26 mouse cellular contexts compared by ENCODE assay signal in the genomic region with DNA sequence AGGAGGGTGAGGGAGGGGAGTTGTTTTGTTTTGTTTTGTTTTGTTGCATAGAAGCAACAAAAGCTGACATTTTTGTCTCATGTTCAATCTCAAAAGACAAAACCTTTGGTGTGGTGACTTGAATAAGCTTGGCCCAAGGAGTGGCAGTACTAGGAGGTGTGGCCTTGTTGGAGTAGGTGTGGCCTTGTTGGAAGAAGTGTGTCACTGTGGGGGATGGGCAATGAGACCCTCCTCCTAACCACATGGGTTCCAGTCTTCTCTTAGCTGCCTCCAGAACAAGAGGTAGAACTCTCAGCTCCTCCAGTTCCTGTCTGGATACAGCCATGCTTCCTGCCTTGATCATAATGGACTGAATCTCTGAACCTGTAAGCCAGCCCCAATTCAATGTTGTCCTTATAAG. TPM values are rescaled to one million over a fixed set of nuclear protein-coding genes. Genes with fewer than 3 reads are reported as not detected.
DNase-seq lines count a peak whose midpoint lies in the region; ATAC-seq and TF ChIP-seq lines count a peak whose summit lies in the region.
"Had no signal": no experiment of that assay in that cellular context is flagged by ENCODE, and none has a peak within 500 bp of the region (broad histone marks: within the 10 kb centered on the region; RNA-seq: fewer than 3 reads in every experiment).

No protein-coding gene starts in this region.

- H3K4me2 ChIP-seq in midbrain, embryonic 16.5 days (ENCODE audit: low read length): no peak overlapping the region
- H3K4me2 ChIP-seq: embryonic facial prominence, embryonic 13.5 days; embryonic facial prominence, embryonic 15.5 days; forebrain, embryonic 12.5 days had no signal

- no peak overlapping the region for H3K4me3 ChIP-seq in thymus, adult 2 months (ENCODE audit: control insufficient read depth, insufficient read depth, low read length)
- H3K4me3 ChIP-seq in midbrain, embryonic 16.5 days (ENCODE audit: low read depth, low read length): no peak overlapping the region
- H3K4me3 ChIP-seq: embryonic facial prominence, embryonic 13.5 days; embryonic facial prominence, embryonic 15.5 days; erythroblast, embryonic 14.5 days; forebrain, embryonic 10.5 days; forebrain, embryonic 12.5 days had no signal

- H3K27me3 ChIP-seq in thymus, adult 2 months (ENCODE audit: control insufficient read depth, insufficient read depth, low read length): no peaks in the 10 kb centered on the region
- H3K27me3 ChIP-seq in midbrain, embryonic 16.5 days (ENCODE audit: control insufficient read depth, insufficient read depth, low read depth, low read length): no peaks in the 10 kb centered on the region
- H3K27me3 ChIP-seq: embryonic facial prominence, embryonic 13.5 days; embryonic facial prominence, embryonic 15.5 days; forebrain, embryonic 12.5 days; Patski had no signal

- H3K27ac ChIP-seq in thymus, adult 2 months (ENCODE audit: control insufficient read depth, insufficient read depth, low read length): no peak overlapping the region
- no peak overlapping the region for H3K27ac ChIP-seq in midbrain, embryonic 16.5 days (ENCODE audit: low read length)
- H3K27ac ChIP-seq: embryonic facial prominence, embryonic 13.5 days; embryonic facial prominence, embryonic 15.5 days; forebrain, embryonic 10.5 days; forebrain, embryonic 12.5 days had no signal

- TF ChIP-seq CTCF in thymus, adult 2 months (IDR thresholded peaks at IDR 0.05; ENCODE audit: borderline replicate concordance, control insufficient read depth, extremely low read depth, insufficient read depth, low read length, poor library complexity): no peak

- H3K4me1 ChIP-seq in thymus, adult 2 months (replicated peaks; ENCODE audit: control insufficient read depth, insufficient read depth, low read length): 0 out of 2 replicates have a peak, but pooled peaks cover 2% of the 10 kb centered on the region
- peaks cover 5% of the 10 kb centered on the region; the same call in 1 of the 2 replicates for H3K4me1 ChIP-seq in midbrain, embryonic 16.5 days (ENCODE audit: control insufficient read depth, insufficient read depth, low read length)

- no peak for ATAC-seq in midbrain, embryonic 16.5 days
- ATAC-seq: activated CD4-positive, CD25-positive, alpha-beta regulatory T cell, adult 4 months; forebrain, embryonic 14.5 days; forebrain, embryonic 16.5 days; Patski had no signal

- DNase-seq in thymus, postnatal 0 days (ENCODE audit: low spot score): peak; percentile 33
- no peak for DNase-seq in thymus, postnatal 25 days
- peak; percentile 25 for DNase-seq in thymus, postnatal 4 days
- no peak for DNase-seq in thymus, adult 2 months
- DNase-seq in R1 (ENCODE audit: low read depth, low spot score): peak; percentile 55
- DNase-seq in cerebellum, postnatal 14 days: no peak
- DNase-seq: adrenal gland, adult 8-10 months; adrenal gland, postnatal 14 days; adrenal gland, postnatal 36 days; cerebellum, adult 11-12 months; cerebellum, adult 2 months; cerebellum, adult 9-10 months; cerebellum, postnatal 10 days; cerebellum, postnatal 36 days; embryo, embryonic 11 days had no signal

- no peak for TF ChIP-seq POLR2A in thymus, adult 2 months (IDR thresholded peaks at IDR 0.05; ENCODE audit: control insufficient read depth, extremely low read depth, insufficient read depth, low read length, poor library complexity)

- no peaks in the 10 kb centered on the region for H3K9me3 ChIP-seq in midbrain, embryonic 16.5 days (replicated peaks; ENCODE audit: control insufficient read depth, low read length, poor library complexity, severe bottlenecking)
- H3K9me3 ChIP-seq: embryonic facial prominence, embryonic 13.5 days; embryonic facial prominence, embryonic 15.5 days; forebrain, embryonic 10.5 days; forebrain, embryonic 12.5 days; G1E had no signal

- no peaks in the 10 kb centered on the region for H3K36me3 ChIP-seq in thymus, adult 2 months (ENCODE audit: control insufficient read depth, insufficient read depth, low read length)
- no peaks in the 10 kb centered on the region for H3K36me3 ChIP-seq in midbrain, embryonic 16.5 days (ENCODE audit: control insufficient read depth, insufficient read depth, low read length)
- H3K36me3 ChIP-seq: embryonic facial prominence, embryonic 13.5 days; embryonic facial prominence, embryonic 15.5 days; forebrain, embryonic 10.5 days; forebrain, embryonic 12.5 days; G1E had no signal

- no peak overlapping the region for H3K9ac ChIP-seq in midbrain, embryonic 16.5 days (ENCODE audit: low read depth, low read length)
- H3K9ac ChIP-seq: embryonic facial prominence, embryonic 13.5 days; embryonic facial prominence, embryonic 15.5 days; forebrain, embryonic 12.5 days had no signal

RNA-seq across cellular contexts. Expression of a gene that starts 26.2 kb away (rescaled TPM):
- polyA plus RNA-seq in thymus, postnatal 0 days (2015; fragmentation: Nextera tagmentation; extraction: Ambion mirVana): 110 and 142 TPM in 2 replicates
- 401 and 416 TPM in 2 replicates for polyA plus RNA-seq in thymus, adult 2 months (2012; rRNA removed)
- 43.6 and 43.8 TPM in 2 replicates for polyA plus RNA-seq in midbrain, embryonic 16.5 days (2015; fragmentation: Nextera tagmentation; extraction: Ambion mirVana)

Comparison
In these comparisons a context has a peak if more than half of its experiments do, and no peak if none do; other contexts are left out.
1. DNase-seq: peak in thymus, postnatal 0 days (single experiment), thymus, postnatal 4 days (single experiment) and R1 (single experiment); none in thymus, postnatal 25 days (single experiment), thymus, adult 2 months (single experiment) and cerebellum, postnatal 14 days (0 of 2).